Mouse (Mus musculus): ENCODE data around the gene Ctso. TPM values are rescaled to one million over a fixed set of nuclear protein-coding genes. Genes with fewer than 3 reads are reported as not detected.
A peak's percentile ranks its signal among the peaks of the same experiment; 100 is the strongest.

Gene Ctso
- polyA plus RNA-seq, 1 experiment from 2014 or later = 18.5 TPM

GRCm38 (mm10) chr3:81925856-81926255 is 6.5 kb upstream of the Ctso start:
- Histone ChIP-seq H3K9ac (no peak overlapping the region), H3K27me3 (no peaks in the 10 kb centered on the region), H3K4me1 (replicated peaks) (no peaks in the 10 kb centered on the region), H3K36me3 (no peaks in the 10 kb centered on the region), H3K4me3 (no peak overlapping the region), H3K4me2 (no peak overlapping the region), H3K9me3 (replicated peaks) (no peaks in the 10 kb centered on the region), H3K27ac (no peak overlapping the region)
- WGBS = 31% methylated on average over 5 of the region's 5 CpGs
- ATAC-seq (replicated peaks; ENCODE audit: insufficient number of reproducible peaks, insufficient read depth, low FRiP score, low read depth) = no peak

- Histone ChIP-seq H3K36me3 (no peaks in the 10 kb centered on the region), H3K4me3 (no peak overlapping the region), H3K27ac (no peak overlapping the region), H3K4me2 (no peak overlapping the region), H3K9me3 (replicated peaks) (no peaks in the 10 kb centered on the region), H3K27me3 (no peaks in the 10 kb centered on the region), H3K9ac (no peak overlapping the region), H3K4me1 (replicated peaks) (no peaks in the 10 kb centered on the region)
- WGBS = 59% methylated on average over 9 of the region's 9 CpGs
- ATAC-seq (replicated peaks; ENCODE audit: insufficient number of reproducible peaks, insufficient read depth, low FRiP score, low read depth) = no peak
Observed at GRCm38 (mm10) chr3:81926764-81927325, 5.6 kb upstream of the Ctso start.

- Histone ChIP-seq H3K27me3 (no peaks in the 10 kb centered on the region), H3K9ac (no peak overlapping the region), H3K4me2 (no peak overlapping the region), H3K9me3 (replicated peaks) (no peaks in the 10 kb centered on the region), H3K27ac (no peak overlapping the region), H3K36me3 (no peaks in the 10 kb centered on the region), H3K4me3 (no peak overlapping the region), H3K4me1 (replicated peaks) (peaks cover 6% of the 10 kb centered on the region)
- WGBS = 44% methylated on average over 1 of the region's 1 CpGs
- no peak for ATAC-seq (replicated peaks; ENCODE audit: insufficient number of reproducible peaks, insufficient read depth, low FRiP score, low read depth)
Observed at GRCm38 (mm10) chr3:81929073-81929472, 3.3 kb upstream of the Ctso start.

- Histone ChIP-seq H3K9ac (no peak overlapping the region), H3K36me3 (no peaks in the 10 kb centered on the region), H3K9me3 (replicated peaks) (no peaks in the 10 kb centered on the region), H3K4me3 (no peak overlapping the region), H3K27me3 (no peaks in the 10 kb centered on the region), H3K4me2 (no peak overlapping the region), H3K27ac (no peak overlapping the region), H3K4me1 (replicated peaks) (peaks cover 8% of the 10 kb centered on the region)
- WGBS = 72% methylated on average over 3 of the region's 3 CpGs
- ATAC-seq (replicated peaks; ENCODE audit: insufficient number of reproducible peaks, insufficient read depth, low FRiP score, low read depth) = no peak
Observed at GRCm38 (mm10) chr3:81931695-81932094, 706 bp upstream of the Ctso start.

DNA sequence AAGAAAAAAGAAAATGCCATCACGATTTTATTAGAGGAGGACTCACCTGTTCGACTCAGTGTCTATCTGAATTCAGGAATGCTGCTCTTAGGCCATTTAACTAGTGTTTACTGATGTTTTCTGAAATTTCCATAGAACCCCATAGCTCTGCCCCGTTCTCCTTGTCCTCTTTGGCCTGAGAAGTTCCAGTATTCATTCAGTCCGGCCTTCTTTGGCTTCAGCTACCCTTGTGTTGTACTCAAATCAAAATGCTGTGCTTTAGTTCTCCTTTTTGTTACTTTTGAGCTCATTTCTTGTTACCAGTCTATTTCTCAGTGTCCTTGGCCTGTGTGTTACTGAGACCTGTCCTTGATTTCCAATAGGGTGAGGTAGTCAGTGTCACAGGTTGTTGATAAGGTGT is 947 bp downstream of the Ctso start:
- H3K4me2 ChIP-seq = peak overlapping the region; percentile 50
- no peak overlapping the region for H3K27ac ChIP-seq
- no peak for ATAC-seq (replicated peaks; ENCODE audit: insufficient number of reproducible peaks, insufficient read depth, low FRiP score, low read depth)
- no peak overlapping the region; the same call in 1 of the 2 replicates for H3K4me3 ChIP-seq
- no peaks in the 10 kb centered on the region for H3K36me3 ChIP-seq
- H3K9ac ChIP-seq = no peak overlapping the region
- no peaks in the 10 kb centered on the region for H3K9me3 ChIP-seq (replicated peaks)
- WGBS = 72% methylated on average over 4 of the region's 4 CpGs
- peaks cover 8% of the 10 kb centered on the region for H3K4me1 ChIP-seq (replicated peaks)
- H3K27me3 ChIP-seq = no peaks in the 10 kb centered on the region

- Histone ChIP-seq H3K4me1 (replicated peaks) (peaks cover 7% of the 10 kb centered on the region), H3K27me3 (no peaks in the 10 kb centered on the region), H3K36me3 (no peaks in the 10 kb centered on the region), H3K9ac (no peak overlapping the region), H3K4me2 (no peak overlapping the region), H3K27ac (no peak overlapping the region), H3K9me3 (replicated peaks) (no peaks in the 10 kb centered on the region), H3K4me3 (no peak overlapping the region)
- WGBS = 31% methylated on average over 3 of the region's 3 CpGs
- ATAC-seq (replicated peaks; ENCODE audit: insufficient number of reproducible peaks, insufficient read depth, low FRiP score, low read depth) = no peak; the same call in 1 of the 2 replicates
Observed at GRCm38 (mm10) chr3:81938924-81939323, 6.5 kb downstream of the Ctso start.

- Histone ChIP-seq H3K9ac (no peak overlapping the region), H3K4me3 (no peak overlapping the region), H3K27ac (no peak overlapping the region), H3K27me3 (no peaks in the 10 kb centered on the region), H3K4me1 (replicated peaks) (peaks cover 4% of the 10 kb centered on the region), H3K9me3 (replicated peaks) (no peaks in the 10 kb centered on the region), H3K4me2 (no peak overlapping the region), H3K36me3 (no peaks in the 10 kb centered on the region)
- 84% methylated on average over 3 of the region's 3 CpGs for WGBS
- ATAC-seq (replicated peaks; ENCODE audit: insufficient number of reproducible peaks, insufficient read depth, low FRiP score, low read depth) = no peak
Observed at GRCm38 (mm10) chr3:81942341-81942740, 9.9 kb downstream of the Ctso start.

- Histone ChIP-seq H3K4me1 (replicated peaks) (peaks cover 4% of the 10 kb centered on the region), H3K27ac (no peak overlapping the region), H3K9ac (no peak overlapping the region), H3K9me3 (replicated peaks) (no peaks in the 10 kb centered on the region), H3K4me3 (no peak overlapping the region), H3K27me3 (no peaks in the 10 kb centered on the region), H3K36me3 (no peaks in the 10 kb centered on the region), H3K4me2 (no peak overlapping the region)
- 93% methylated on average over 3 of the region's 3 CpGs for WGBS
- no peak for ATAC-seq (replicated peaks; ENCODE audit: insufficient number of reproducible peaks, insufficient read depth, low FRiP score, low read depth)
Observed at GRCm38 (mm10) chr3:81943097-81943496, 10.7 kb downstream of the Ctso start.

DNA sequence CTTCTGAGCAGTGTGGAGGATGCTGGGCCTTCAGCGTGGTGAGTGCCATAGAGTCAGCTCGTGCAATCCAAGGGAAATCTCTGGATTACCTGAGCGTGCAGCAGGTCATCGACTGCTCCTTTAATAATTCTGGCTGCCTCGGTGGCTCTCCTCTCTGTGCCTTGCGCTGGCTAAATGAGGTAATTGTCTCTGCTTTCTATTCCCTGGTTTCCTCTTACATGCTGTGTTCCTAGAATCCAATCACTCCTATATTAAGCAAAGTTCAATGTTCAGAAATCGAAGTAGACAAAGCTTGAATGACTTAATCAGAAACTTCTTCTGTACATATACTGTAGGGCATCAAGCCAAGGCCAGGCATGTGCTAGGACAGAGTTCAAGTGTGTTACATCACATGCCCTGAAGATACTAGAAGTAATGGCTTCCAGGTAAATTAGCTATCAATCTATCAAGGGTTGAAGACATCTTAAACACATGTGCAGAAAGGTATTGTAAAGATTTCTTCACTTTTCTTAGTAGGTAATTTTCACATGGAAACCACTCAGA is 12.5 kb downstream of the Ctso start:
- H3K27ac ChIP-seq = no peak overlapping the region
- H3K36me3 ChIP-seq = no peaks in the 10 kb centered on the region
- WGBS = 93% methylated on average over 7 of the region's 7 CpGs
- no peaks in the 10 kb centered on the region for H3K4me1 ChIP-seq (replicated peaks)
- H3K4me3 ChIP-seq = no peak overlapping the region
- H3K4me2 ChIP-seq = no peak overlapping the region
- ATAC-seq (replicated peaks; ENCODE audit: insufficient number of reproducible peaks, insufficient read depth, low FRiP score, low read depth) = no peak
- no peaks in the 10 kb centered on the region for H3K9me3 ChIP-seq (replicated peaks)
- no peak overlapping the region for H3K9ac ChIP-seq
- no peaks in the 10 kb centered on the region for H3K27me3 ChIP-seq

- no peak overlapping the region for H3K9ac ChIP-seq
- 52% methylated on average over 1 of the region's 1 CpGs for WGBS
- H3K27ac ChIP-seq = no peak overlapping the region
- H3K4me3 ChIP-seq = no peak overlapping the region
- H3K4me2 ChIP-seq = no peak overlapping the region
- no peaks in the 10 kb centered on the region for H3K9me3 ChIP-seq (replicated peaks)
- H3K4me1 ChIP-seq (replicated peaks) = no peaks in the 10 kb centered on the region
- no peaks in the 10 kb centered on the region for H3K27me3 ChIP-seq
- H3K36me3 ChIP-seq = no peaks in the 10 kb centered on the region
- ATAC-seq (replicated peaks; ENCODE audit: insufficient number of reproducible peaks, insufficient read depth, low FRiP score, low read depth) = no peak; the same call in 1 of the 2 replicates
Observed at GRCm38 (mm10) chr3:81949048-81949447, 16.6 kb downstream of the Ctso start.

- 72% methylated on average over 2 of the region's 2 CpGs for whole genome bisulfite sequencing
- Histone ChIP-seq H3K36me3 (peaks cover 4% of the 10 kb centered on the region; the same call in 1 of the 2 replicates), H3K4me2 (no peak overlapping the region), H3K9ac (no peak overlapping the region), H3K4me3 (no peak overlapping the region), H3K9me3 (replicated peaks) (no peaks in the 10 kb centered on the region), H3K4me1 (replicated peaks) (no peaks in the 10 kb centered on the region), H3K27me3 (no peaks in the 10 kb centered on the region), H3K27ac (no peak overlapping the region)
- ATAC-seq (replicated peaks; ENCODE audit: insufficient number of reproducible peaks, insufficient read depth, low FRiP score, low read depth) = no peak
Observed at GRCm38 (mm10) chr3:81951785-81952184, 19.4 kb downstream of the Ctso start.

GRCm38 (mm10) chr3:81957484-81957883 is 25.1 kb downstream of the Ctso start:
- WGBS = 91% methylated on average over 5 of the region's 5 CpGs
- no peaks in the 10 kb centered on the region for H3K27me3 ChIP-seq
- H3K4me1 ChIP-seq (replicated peaks) = no peaks in the 10 kb centered on the region
- H3K4me2 ChIP-seq = no peak overlapping the region
- peaks cover 4% of the 10 kb centered on the region; the same call in 1 of the 2 replicates for H3K36me3 ChIP-seq
- H3K4me3 ChIP-seq = no peak overlapping the region
- H3K9ac ChIP-seq = no peak overlapping the region
- H3K9me3 ChIP-seq (replicated peaks) = no peaks in the 10 kb centered on the region
- no peak for ATAC-seq (replicated peaks; ENCODE audit: insufficient number of reproducible peaks, insufficient read depth, low FRiP score, low read depth)
- no peak overlapping the region for H3K27ac ChIP-seq

Measured in heart, embryonic 15.5 days (tissue).